ENCODE assay signal across 20 mouse cellular contexts in the genomic region with DNA sequence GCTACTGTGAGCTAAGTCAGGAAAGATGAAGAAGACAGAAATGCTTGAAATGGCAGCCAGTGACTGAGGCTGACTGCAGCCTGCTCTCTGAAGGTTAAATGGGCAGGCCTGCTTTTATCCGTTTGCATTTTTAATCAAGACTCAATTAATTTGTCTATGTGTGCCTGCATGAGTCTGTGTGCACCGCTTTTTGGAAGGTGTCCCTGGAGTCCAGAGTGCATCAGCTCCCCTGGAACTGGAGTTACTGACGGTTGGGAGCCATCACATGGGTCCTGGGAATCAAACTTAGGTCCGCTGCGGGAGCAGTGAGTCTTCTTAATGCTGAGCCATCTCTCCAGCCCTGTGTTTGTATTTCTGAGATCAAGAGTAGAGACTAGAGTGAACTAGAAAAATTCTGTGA. TPM values are rescaled to one million over a fixed set of nuclear protein-coding genes. Genes with fewer than 3 reads are reported as not detected.
DNase-seq lines count a peak whose midpoint lies in the region; ATAC-seq and TF ChIP-seq lines count a peak whose summit lies in the region.
"Had no signal": no experiment of that assay in that cellular context is flagged by ENCODE, and none has a peak within 500 bp of the region (broad histone marks: within the 10 kb centered on the region; RNA-seq: fewer than 3 reads in every experiment).

No protein-coding gene starts in this region.

- H3K9ac ChIP-seq in heart, embryonic 13.5 days: peak overlapping the region; percentile 42; the same call in 1 of the 2 replicates
- 0 out of 2 replicates have a peak overlapping the region, but pooled peaks have one; percentile 0 for H3K9ac ChIP-seq in liver, embryonic 15.5 days
- H3K9ac ChIP-seq in liver, embryonic 11.5 days (ENCODE audit: low read depth, low read length): no peak overlapping the region
- H3K9ac ChIP-seq: embryonic facial prominence, embryonic 13.5 days; limb, embryonic 12.5 days; lung, embryonic 14.5 days; midbrain, embryonic 13.5 days; neural tube, embryonic 13.5 days had no signal

- H3K4me2 ChIP-seq in heart, embryonic 13.5 days: no peak overlapping the region
- no peak overlapping the region for H3K4me2 ChIP-seq in liver, embryonic 15.5 days
- H3K4me2 ChIP-seq in liver, embryonic 11.5 days: no peak overlapping the region
- H3K4me2 ChIP-seq: embryonic facial prominence, embryonic 13.5 days; limb, embryonic 12.5 days; lung, embryonic 14.5 days; midbrain, embryonic 13.5 days; neural tube, embryonic 13.5 days had no signal

- ATAC-seq in heart, embryonic 13.5 days (ENCODE audit: extremely low read depth, insufficient number of reproducible peaks, low FRiP score, low TSS enrichment): no peak
- no peak for ATAC-seq in liver, embryonic 15.5 days (ENCODE audit: insufficient read depth)
- no peak for ATAC-seq in liver, embryonic 11.5 days (replicated peaks; ENCODE audit: low FRiP score)
- ATAC-seq: forebrain, embryonic 14.5 days; midbrain, embryonic 13.5 days had no signal

- H3K27me3 ChIP-seq in heart, embryonic 13.5 days (replicated peaks): no peaks in the 10 kb centered on the region
- H3K27me3 ChIP-seq in kidney, adult 2 months (replicated peaks; ENCODE audit: control insufficient read depth, insufficient read depth, low read length): no peaks in the 10 kb centered on the region
- no peaks in the 10 kb centered on the region for H3K27me3 ChIP-seq in liver, embryonic 15.5 days
- no peaks in the 10 kb centered on the region for H3K27me3 ChIP-seq in liver, embryonic 11.5 days (replicated peaks; ENCODE audit: control insufficient read depth, insufficient read depth, low read length)
- H3K27me3 ChIP-seq: embryonic facial prominence, embryonic 13.5 days; limb, embryonic 12.5 days; midbrain, embryonic 13.5 days; neural tube, embryonic 13.5 days had no signal

- no peak for TF ChIP-seq CTCF in kidney, adult 2 months (conservative IDR thresholded peaks at IDR 0.05; ENCODE audit: insufficient read depth, insufficient read length, low read depth, low read length)

- WGBS in heart, embryonic 13.5 days: 67% methylated on average over 5 of the region's 5 CpGs
- WGBS in kidney, adult 2 months: 55% methylated on average over 5 of the region's 5 CpGs
- 75% methylated on average over 5 of the region's 5 CpGs for WGBS in liver, embryonic 15.5 days (ENCODE audit: insufficient replicate concordance)
- WGBS in liver, embryonic 11.5 days: 76% methylated on average over 5 of the region's 5 CpGs

- no peak overlapping the region for H3K4me3 ChIP-seq in heart, embryonic 13.5 days
- H3K4me3 ChIP-seq in kidney, adult 2 months (ENCODE audit: insufficient read depth, low read depth, low read length): no peak overlapping the region
- no peak overlapping the region for H3K4me3 ChIP-seq in liver, embryonic 15.5 days (replicated peaks)
- no peak overlapping the region for H3K4me3 ChIP-seq in liver, embryonic 11.5 days (ENCODE audit: low read depth, low read length)
- H3K4me3 ChIP-seq: embryonic facial prominence, embryonic 13.5 days; limb, embryonic 12.5 days; midbrain, embryonic 13.5 days; neural tube, embryonic 13.5 days had no signal

- no peak for DNase-seq in heart, postnatal 25 days (ENCODE audit: low spot score)
- DNase-seq in kidney, adult 2 months: peak; percentile 77
- DNase-seq in kidney, postnatal 14 days: no peak
- no peak for DNase-seq in liver, embryonic 11.5 days (ENCODE audit: low spot score)
- DNase-seq in left cerebral cortex, adult 8-10 months (ENCODE audit: low spot score in 2 of 2): no peak
- DNase-seq: cerebellum, adult 11-12 months; cerebellum, postnatal 14 days; gastrocnemius, postnatal 25 days; lung, embryonic 14.5 days; right cerebral cortex, adult 18-20 months had no signal

- peaks cover 98% of the 10 kb centered on the region for H3K4me1 ChIP-seq in heart, embryonic 13.5 days
- H3K4me1 ChIP-seq in kidney, adult 2 months (ENCODE audit: control insufficient read depth, insufficient read depth, low read length): peaks cover 63% of the 10 kb centered on the region
- H3K4me1 ChIP-seq in liver, embryonic 15.5 days (replicated peaks): peaks cover 95% of the 10 kb centered on the region
- peaks cover 80% of the 10 kb centered on the region for H3K4me1 ChIP-seq in liver, embryonic 11.5 days (replicated peaks; ENCODE audit: control insufficient read depth, insufficient read depth, low read length)

- peak overlapping the region; percentile 61 for H3K27ac ChIP-seq in heart, embryonic 13.5 days (replicated peaks)
- H3K27ac ChIP-seq in kidney, adult 2 months (ENCODE audit: insufficient read depth, low read depth, low read length): no peak overlapping the region
- peak overlapping the region; percentile 56 for H3K27ac ChIP-seq in liver, embryonic 15.5 days (replicated peaks)
- no peak overlapping the region; the same call in 1 of the 2 replicates for H3K27ac ChIP-seq in liver, embryonic 11.5 days (ENCODE audit: low read depth, low read length)
- H3K27ac ChIP-seq: embryonic facial prominence, embryonic 13.5 days; kidney, postnatal 0 days; limb, embryonic 12.5 days; macrophage; midbrain, embryonic 13.5 days; neural tube, embryonic 13.5 days; stomach, postnatal 0 days had no signal

- H3K9me3 ChIP-seq in heart, embryonic 13.5 days: no peaks in the 10 kb centered on the region
- H3K9me3 ChIP-seq in liver, embryonic 15.5 days (replicated peaks): no peaks in the 10 kb centered on the region
- H3K9me3 ChIP-seq in liver, embryonic 11.5 days (ENCODE audit: control insufficient read depth, low read length): no peaks in the 10 kb centered on the region
- H3K9me3 ChIP-seq: embryonic facial prominence, embryonic 13.5 days; limb, embryonic 12.5 days; midbrain, embryonic 13.5 days; neural tube, embryonic 13.5 days had no signal

- TF ChIP-seq POLR2A in kidney, adult 2 months (IDR thresholded peaks at IDR 0.05; ENCODE audit: low read depth, low read length): no peak

- intact Hi-C loops in heart, postnatal 25 days (cut with DNase I): no loop called here

- 0 out of 2 replicates have a peak, but pooled peaks cover 3% of the 10 kb centered on the region for H3K36me3 ChIP-seq in heart, embryonic 13.5 days
- no peaks in the 10 kb centered on the region for H3K36me3 ChIP-seq in kidney, adult 2 months (ENCODE audit: control insufficient read depth, insufficient read depth, low read length)
- 0 out of 2 replicates have a peak, but pooled peaks cover 4% of the 10 kb centered on the region for H3K36me3 ChIP-seq in liver, embryonic 15.5 days (replicated peaks)
- H3K36me3 ChIP-seq in liver, embryonic 11.5 days (ENCODE audit: control insufficient read depth, insufficient read depth, low read length): no peaks in the 10 kb centered on the region
- H3K36me3 ChIP-seq: embryonic facial prominence, embryonic 13.5 days; limb, embryonic 12.5 days; midbrain, embryonic 13.5 days; neural tube, embryonic 13.5 days had no signal

RNA-seq across cellular contexts. Expression of a gene that starts 6.7 kb away (rescaled TPM):
- polyA plus RNA-seq in heart, embryonic 13.5 days (2015; fragmentation: Nextera tagmentation; extraction: Ambion mirVana): 18.5 and 18.6 TPM in 2 replicates
- total RNA-seq in heart, postnatal 25 days (2021): 10 to 100 TPM; 78.6 to 79.5 TPM
- 4.7 and 5.2 TPM in 2 replicates for polyA plus RNA-seq in kidney, adult 2 months (2012; rRNA removed)
- 8.8 and 9.2 TPM in 2 replicates for polyA plus RNA-seq in liver, embryonic 15.5 days (2015; fragmentation: Nextera tagmentation; extraction: Ambion mirVana)
- 15.2 and 16.4 TPM in 2 replicates for polyA plus RNA-seq in liver, embryonic 11.5 days (2014; fragmentation: Nextera tagmentation; extraction: Ambion mirVana)
- 10 to 100 TPM; 49.2 to 52.6 (median 51.6) TPM for total RNA-seq in left cerebral cortex, adult 8-10 months (2022)

Comparison
In these comparisons a context has a peak if more than half of its experiments do, and no peak if none do; other contexts are left out.
1. H3K27ac ChIP-seq: peak in heart, embryonic 13.5 days (single experiment) and liver, embryonic 15.5 days (single experiment); none in kidney, adult 2 months (single experiment) and liver, embryonic 11.5 days (single experiment).